Mouse (Mus musculus) cerebellum, adult 9-10 months (tissue): ENCODE data around the gene Man2c1.
A peak's percentile ranks its signal among the peaks of the same experiment; 100 is the strongest.

Experiments
- DNase-seq: peaks from one replicate; pipeline ENCODE4 v3.0.0; 2022

Gene Man2c1

DNA sequence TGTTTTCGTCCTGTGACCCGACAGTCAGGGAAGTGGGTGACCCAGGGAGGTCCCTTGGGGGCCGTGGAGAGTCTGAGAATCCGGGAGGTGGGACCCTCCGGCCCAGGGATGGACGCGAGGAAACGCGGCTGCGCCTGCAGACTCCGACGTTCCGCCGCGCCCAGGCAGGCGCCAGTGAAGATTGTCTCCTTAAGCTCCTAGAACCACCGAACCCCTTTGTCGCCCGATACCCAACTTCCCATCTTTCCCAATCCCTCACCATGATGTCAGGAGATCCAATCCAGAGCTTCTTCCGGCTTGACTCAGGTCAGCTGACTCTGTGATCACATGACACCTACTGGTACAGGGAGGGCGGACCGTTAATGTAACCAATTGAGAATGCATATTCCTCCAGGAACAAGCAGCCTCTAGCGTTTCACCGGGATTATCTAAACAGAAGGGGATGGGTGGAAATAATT lies 27.6 kb downstream of the Man2c1 start, which contains the start of gene Commd4:
Commd4 (minus strand) TSS at position 319 of the 458 bp plus-strand sequence.
- DNase-seq, result peak; percentile 98

- DNase-seq, result no peak
Observed at GRCm38 (mm10) chr9:57158506-57158905, 28.0 kb downstream of the Man2c1 start.

GRCm38 (mm10) chr9:57162496-57162895 lies 32.0 kb downstream of the Man2c1 start:
- DNase-seq, result no peak

DNA sequence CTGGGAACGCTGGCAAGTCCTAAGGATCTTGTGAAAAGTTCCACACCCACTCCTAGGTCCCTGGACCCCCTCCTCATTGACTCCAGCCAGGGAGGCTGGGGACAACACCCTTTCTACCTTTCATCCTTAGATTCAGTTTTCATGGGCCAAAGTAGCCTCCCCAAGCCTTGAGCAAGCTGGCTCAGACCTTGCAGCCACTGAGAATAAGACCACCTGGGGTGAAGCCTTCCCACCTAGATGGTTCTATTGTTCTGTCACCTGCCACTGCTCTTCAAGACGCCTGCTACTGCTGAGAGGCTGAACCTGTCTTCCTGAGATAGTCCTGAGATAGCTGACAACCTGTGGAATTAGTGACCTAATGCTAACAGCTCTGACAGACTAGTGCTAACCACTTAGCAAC lies 32.6 kb downstream of the Man2c1 start:
- DNase-seq, result no peak

- DNase-seq, result no peak
Observed at GRCm38 (mm10) chr9:57166173-57166572, 35.7 kb downstream of the Man2c1 start.

DNA sequence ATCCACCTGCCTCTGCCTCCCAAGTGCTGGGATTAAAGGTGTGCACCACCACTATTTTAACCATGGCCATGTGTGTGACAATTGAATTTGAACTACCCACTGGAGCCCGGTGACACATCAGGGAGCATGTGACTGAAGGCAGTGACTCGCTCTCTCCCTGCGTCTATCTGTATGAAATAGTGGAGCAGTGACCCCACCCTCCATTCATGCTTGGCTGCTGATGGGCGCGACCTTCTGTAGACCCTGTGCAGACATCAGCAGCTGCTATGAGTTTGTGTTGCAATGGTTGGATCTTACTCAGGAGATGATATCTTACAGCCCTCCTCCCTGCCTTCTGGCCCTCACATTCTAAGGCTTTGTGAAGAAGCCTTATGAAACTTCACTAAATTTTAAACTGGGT lies 37.9 kb downstream of the Man2c1 start:
- DNase-seq, result no peak
